Mouse (Mus musculus) stomach, postnatal 0 days (tissue): ENCODE measurements around the gene Ctnnbl1.

Source experiments
- CTCF ChIP-seq: IDR thresholded peaks from 2 replicates; pipeline ENCODE4 v1.5.1; 2016; ENCODE audit warnings: antibody characterized with exemption, low read depth, mild to moderate bottlenecking, moderate library complexity
- EP300 ChIP-seq: optimal IDR thresholded peaks from 2 replicates; pipeline ENCODE3; 2016; ENCODE audit warnings: antibody characterized with exemption

- TF ChIP-seq EP300 (no peak), CTCF (no peak)
These were observed 71.2 kb downstream of the Ctnnbl1 start for GRCm38 (mm10) chr2:157808368-157808923.
